Mouse (Mus musculus) liver, postnatal 0 days (tissue): Measurements from ENCODE around the gene Dlg2.

Experiments
- CTCF ChIP-seq: sonication (generic); IDR thresholded peaks from 2 replicates; pipeline ENCODE4 v1.5.1; 2016; ENCODE audit warnings: antibody characterized with exemption, low read depth
- EP300 ChIP-seq: IDR thresholded peaks from 2 replicates; pipeline ENCODE4 v1.6.1; 2016; ENCODE audit warnings: antibody characterized with exemption, low read depth, mild to moderate bottlenecking

- TF ChIP-seq CTCF, result no peak
- no peak for TF ChIP-seq EP300
Observed at GRCm38 (mm10) chr7:92140051-92140817, 1663.8 kb downstream of the Dlg2 start.
